Mouse (Mus musculus) retina, postnatal 7 days (tissue): ENCODE data around the gene Zfhx3.

Experiments used
- DNase-seq: peaks from one replicate; pipeline ENCODE4 v3.0.0-alpha.2; 2012; ENCODE audit warnings: low read depth, low spot score

Zfhx3 gene

GRCm38 (mm10) chr8:108647556-108647955, 705.1 kb downstream of the Zfhx3 start:
- no peak for DNase-seq

- no peak for DNase-seq
Measured at GRCm38 (mm10) chr8:108648993-108649392, 706.5 kb downstream of the Zfhx3 start.

- DNase-seq = no peak
Measured at GRCm38 (mm10) chr8:108650837-108651236, 708.4 kb downstream of the Zfhx3 start.

DNA sequence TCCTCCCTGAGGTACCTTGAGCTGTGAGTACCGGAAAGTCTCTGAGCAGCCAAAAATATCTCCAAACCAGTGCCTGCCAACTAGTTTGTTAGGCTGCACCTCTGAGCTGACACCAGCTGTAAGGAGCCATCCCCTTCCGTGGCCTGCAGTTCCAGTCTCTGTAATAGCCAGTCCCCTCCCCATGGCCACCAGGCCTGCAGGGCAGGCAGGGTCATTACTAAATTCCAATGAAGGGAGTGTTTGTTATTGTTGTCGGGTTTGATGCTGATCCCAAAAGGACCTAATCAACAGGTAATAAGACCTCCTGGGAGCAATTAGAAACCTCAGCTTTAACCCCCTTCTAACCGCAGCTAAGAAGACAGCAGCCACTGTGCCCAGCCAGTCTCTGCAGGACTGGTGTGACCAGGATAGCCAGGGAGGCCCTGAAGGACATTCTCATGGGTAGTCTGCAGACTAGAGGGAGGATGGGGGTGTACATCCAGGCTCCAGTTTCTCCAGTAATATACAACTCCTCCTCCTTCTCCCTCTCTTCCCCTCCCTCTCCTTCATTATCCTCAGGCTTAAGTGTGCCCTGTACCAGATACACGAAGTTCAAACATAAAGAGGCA, 719.1 kb downstream of the Zfhx3 start:
- no peak for DNase-seq

DNA sequence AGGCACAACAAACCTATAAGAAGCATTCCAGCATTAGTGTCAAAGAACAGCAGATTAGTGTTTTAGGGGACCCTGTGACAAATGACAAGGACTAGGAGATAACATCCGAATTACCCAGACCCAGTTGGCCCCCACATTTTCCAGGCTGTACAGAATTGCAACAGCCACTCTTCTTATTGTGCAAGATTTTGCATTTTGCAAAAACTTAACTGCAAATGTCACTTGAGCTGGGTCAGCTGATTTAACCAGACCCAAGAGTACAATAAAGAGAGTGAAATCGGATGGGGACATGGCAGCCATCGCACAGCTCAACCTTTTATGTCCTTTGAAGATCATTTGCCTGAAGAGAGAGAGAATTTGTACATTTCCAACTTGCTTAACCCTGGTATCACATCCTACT, 720.3 kb downstream of the Zfhx3 start:
- DNase-seq = no peak

GRCm38 (mm10) chr8:108671939-108672515, 729.6 kb downstream of the Zfhx3 start:
- DNase-seq = no peak

- DNase-seq = no peak
Measured at GRCm38 (mm10) chr8:108675001-108675525, 732.6 kb downstream of the Zfhx3 start.

DNA sequence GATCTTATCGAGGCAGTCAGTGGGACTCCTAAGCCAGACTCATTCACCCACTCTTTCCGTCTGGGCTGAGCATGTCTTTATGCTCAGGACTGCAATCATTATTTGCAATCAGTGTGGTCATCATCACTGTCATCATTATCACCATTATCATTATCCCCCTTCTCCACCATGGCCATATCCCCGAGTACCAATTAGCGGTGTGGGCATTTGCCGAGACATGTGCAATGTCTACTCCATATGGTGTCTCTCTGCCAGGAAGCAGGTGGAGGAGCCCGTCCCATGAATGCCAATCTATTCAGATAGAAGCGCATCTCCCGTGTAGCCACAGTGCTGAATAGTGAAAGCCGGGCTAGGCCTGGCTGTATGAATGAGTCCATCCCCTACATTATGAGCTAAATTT, 747.2 kb downstream of the Zfhx3 start:
- DNase-seq = no peak

GRCm38 (mm10) chr8:108690576-108691455, 748.4 kb downstream of the Zfhx3 start:
- no peak for DNase-seq

DNA sequence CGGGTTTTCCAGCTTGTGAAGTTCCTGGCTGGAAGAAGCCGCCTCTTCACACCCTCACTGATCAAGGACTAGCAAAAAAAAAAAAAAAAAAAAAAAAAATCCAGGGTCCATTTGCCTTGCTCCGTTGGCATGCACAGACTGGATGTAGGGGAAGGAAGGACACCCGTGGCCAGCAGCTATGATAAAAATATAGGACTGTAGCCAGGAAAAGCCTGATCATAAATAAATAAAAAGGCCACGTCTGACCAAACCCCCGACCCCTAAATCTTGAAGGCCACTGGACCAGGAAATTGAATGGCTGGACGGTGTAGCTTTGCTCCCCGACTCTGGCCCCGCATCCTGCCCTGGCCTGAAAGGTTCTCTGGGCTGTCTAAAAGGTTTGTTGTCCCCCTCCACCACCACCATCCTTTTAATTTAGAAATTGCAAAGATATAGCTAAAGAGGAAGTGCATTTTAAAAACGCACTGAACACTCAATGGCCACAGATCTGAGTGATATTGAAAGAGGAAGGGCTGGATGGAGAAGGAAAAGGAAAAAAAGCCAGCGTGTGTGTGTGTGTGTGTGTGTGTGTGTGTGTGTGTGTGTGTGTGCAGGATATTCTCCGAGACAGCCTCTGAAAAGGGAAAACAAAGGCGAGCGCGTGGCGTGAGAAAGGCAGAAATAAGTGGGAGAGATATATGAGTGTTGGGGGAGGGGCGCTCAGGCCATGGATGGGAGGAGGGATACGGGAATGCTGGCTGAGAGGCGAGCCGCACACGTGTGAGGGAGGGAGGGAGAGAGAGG, 749.2 kb downstream of the Zfhx3 start:
- no peak for DNase-seq

DNA sequence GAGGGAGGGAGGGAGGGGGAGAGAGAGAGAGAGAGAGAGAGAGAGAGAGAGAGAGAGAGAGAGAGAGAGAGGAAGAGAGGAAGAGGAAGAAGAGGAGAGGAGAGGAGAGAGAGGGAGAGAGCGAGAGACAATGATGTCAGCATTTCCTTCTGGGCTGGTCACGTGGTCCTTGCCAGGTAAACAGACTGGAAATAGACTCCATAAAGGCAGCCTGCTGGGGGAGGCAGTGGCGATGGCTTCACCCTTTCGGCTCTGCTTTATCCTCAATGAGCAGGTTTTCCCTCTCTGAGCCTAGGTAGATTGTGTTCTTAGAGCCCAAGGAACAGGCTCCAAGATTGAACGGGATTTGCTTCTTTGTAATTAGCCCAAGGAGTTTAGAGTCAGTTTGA, 749.8 kb downstream of the Zfhx3 start:
- DNase-seq = no peak

- DNase-seq = no peak
Measured at GRCm38 (mm10) chr8:108692669-108693665, 750.5 kb downstream of the Zfhx3 start.

DNA sequence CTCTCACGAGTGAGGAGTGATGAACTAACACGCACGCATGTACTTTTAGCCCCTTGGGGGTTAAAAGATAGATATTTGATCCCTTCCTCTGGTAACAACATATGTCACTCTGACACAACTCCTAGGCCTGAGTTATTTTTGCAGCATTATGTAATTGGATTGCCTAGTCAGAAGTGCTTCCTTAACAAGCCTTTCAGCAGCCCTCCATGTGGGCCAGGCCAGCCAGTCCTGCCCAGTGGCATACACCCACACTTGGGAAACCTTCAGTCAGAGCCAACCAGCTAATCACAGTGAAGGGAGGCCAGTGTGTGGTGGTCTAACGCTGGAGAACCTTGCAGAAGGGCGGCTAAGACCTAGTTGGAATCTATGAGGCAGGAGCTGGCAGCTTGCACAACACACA, 751.4 kb downstream of the Zfhx3 start:
- no peak for DNase-seq

GRCm38 (mm10) chr8:108694516-108694915, 752.1 kb downstream of the Zfhx3 start:
- no peak for DNase-seq

- DNase-seq = no peak
Measured at GRCm38 (mm10) chr8:108695242-108695880, 752.9 kb downstream of the Zfhx3 start.

GRCm38 (mm10) chr8:108695938-108696630, 753.6 kb downstream of the Zfhx3 start:
- DNase-seq = no peak

DNA sequence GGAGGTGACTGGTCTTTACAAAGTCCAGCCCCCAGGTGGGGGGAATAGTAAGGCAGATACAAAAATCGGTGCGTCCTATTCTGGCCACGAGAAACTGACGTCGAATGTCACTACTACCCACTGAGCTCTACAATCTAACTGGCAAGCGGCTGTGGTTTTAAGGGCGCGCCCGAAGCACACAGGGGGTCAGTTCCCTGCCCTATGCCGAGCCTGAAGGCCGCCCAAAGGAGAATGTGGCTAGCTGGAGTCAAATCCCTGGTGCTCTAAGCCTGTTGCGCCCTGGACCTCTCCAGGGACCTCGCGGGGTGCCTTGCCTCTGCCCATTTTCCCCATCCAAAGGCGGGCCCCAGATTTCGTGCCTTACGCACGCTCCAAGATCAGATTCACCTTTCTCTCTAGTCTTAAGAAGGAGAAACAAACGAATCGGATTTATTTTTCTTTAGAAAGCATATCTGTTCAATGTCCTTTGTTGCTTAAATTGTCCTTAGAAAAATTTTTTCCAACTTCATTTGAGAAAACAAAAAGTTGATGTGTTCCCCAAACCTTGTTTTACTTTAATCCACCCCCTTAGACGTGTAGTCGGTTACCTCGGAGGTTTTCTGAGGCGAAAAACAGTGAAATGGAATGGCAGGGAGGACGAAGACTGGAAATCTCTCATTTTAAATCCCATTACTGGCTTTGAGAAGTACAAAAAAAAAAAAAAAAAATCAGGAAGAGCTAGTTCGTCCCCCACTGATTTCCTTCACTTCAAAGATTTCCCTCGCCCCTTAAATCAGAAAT, 754.4 kb downstream of the Zfhx3 start:
- DNase-seq = no peak

DNA sequence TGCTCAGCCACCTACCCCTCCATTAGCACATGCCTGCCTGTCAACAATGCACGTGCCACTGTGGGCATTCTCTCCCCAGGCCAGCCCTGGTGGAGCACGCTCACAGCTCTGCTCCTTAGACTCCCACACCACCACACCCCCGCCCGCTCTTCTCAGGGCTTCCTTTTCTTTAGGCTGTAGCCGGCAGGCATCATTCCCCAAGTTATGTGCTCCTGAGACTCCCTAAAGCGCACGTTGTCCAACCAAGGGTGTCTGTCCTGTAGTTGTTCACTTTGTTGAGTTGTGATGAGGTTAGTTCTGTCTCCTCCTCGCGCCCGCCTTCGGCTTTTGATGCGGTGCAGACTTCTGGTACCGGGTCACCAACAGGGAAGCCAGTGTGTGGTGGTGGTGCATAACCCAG, 755.1 kb downstream of the Zfhx3 start:
- no peak for DNase-seq
